Mouse (Mus musculus) kidney, postnatal 4 days (tissue): ENCODE results near the gene Ankef1.
A peak's percentile ranks its signal among the peaks of the same experiment; 100 is the strongest.

Source experiments
- DNase-seq, 2 experiments: peaks; one replicate each; pipeline ENCODE4 v3.0.0; 2021; ENCODE audit warnings: mixed read lengths in 2 of 2

The Ankef1 gene

DNA sequence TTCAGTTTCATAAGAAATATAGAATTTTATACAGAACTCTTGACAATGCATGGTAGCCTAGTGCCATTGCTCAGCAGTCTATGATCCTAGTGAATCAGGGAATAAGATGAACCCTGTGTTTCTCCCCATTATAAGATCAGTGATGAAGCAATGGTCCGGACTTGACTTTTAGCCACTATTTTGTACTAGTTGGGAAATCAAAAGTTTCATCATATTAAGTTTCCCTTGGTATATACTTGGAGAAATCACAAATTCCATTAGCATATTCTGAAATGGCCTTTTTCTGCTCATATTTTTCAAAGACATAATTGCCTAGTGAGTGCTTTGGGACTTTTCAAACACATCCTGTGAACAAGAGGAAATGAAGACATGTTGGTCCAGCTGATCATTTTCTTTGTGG lies at the start of gene Ankef1:
TSS of gene Ankef1 (plus strand) at position 260 of the 400 bp plus-strand sequence.
- DNase-seq: no peak

- DNase-seq: no peak
Observed at GRCm38 (mm10) chr2:136456468-136456867, 45.2 kb upstream of the Ankef1 start.

- no peak for DNase-seq
Observed at GRCm38 (mm10) chr2:136456875-136457274, 44.8 kb upstream of the Ankef1 start.

- DNase-seq: no peak
Observed at GRCm38 (mm10) chr2:136477656-136478055, 24.1 kb upstream of the Ankef1 start.

- no peak for DNase-seq
Observed at GRCm38 (mm10) chr2:136482269-136482668, 19.4 kb upstream of the Ankef1 start.

DNA sequence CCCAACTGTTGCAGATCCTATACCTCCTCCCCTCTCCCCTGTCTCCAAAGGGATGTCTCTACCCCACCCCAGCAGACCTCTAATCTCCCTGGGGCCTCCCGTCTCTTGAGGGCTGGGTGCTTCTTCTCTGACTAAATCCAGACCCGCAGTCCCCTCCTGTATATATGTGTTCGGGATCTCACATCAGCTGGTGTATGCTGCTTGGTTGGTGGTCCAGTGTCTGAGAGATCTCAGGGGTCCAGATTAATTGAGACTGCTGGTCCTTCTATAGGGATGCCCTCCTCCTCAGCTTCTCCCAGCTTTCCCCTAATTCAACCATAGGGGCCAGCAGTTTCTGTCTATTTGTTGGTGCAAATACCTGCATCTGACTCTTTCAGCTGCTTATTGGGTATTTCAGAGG lies 18.7 kb upstream of the Ankef1 start:
- no peak for DNase-seq

GRCm38 (mm10) chr2:136484955-136485354 lies 16.8 kb upstream of the Ankef1 start:
- DNase-seq: peak; percentile 2 to 7

- DNase-seq: no peak
Observed at GRCm38 (mm10) chr2:136485401-136485800, 16.3 kb upstream of the Ankef1 start.

GRCm38 (mm10) chr2:136485815-136486619 lies 15.7 kb upstream of the Ankef1 start:
- DNase-seq: peak; percentile 81

- DNase-seq: no peak
Observed at GRCm38 (mm10) chr2:136486986-136487385, 14.7 kb upstream of the Ankef1 start.

GRCm38 (mm10) chr2:136511073-136511472 lies 9.4 kb downstream of the Ankef1 start:
- no peak for DNase-seq

- DNase-seq: peak in 1 of 2 experiments; percentile 4
Observed at GRCm38 (mm10) chr2:136511756-136512155, 10.0 kb downstream of the Ankef1 start.

GRCm38 (mm10) chr2:136512802-136513201 lies 11.1 kb downstream of the Ankef1 start:
- no peak for DNase-seq

DNA sequence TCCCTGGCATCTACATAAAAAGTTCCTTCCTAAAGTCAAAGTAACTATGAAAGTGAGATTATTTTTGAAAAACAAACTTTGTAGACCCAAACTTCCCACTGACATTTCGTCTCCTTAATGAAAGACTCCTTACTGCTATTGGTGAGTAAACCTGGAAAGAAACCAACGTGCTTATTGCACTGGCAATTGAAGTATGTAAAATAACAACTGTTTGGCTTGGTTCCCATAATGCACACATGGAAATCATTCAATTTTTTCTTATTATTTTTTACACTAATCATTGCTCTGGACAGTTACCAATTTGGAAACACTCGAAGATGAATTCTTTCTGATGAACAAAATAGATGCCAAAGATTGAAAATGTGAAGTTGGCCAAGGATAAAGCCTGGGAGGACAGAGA lies 12.1 kb downstream of the Ankef1 start:
- DNase-seq: no peak

DNA sequence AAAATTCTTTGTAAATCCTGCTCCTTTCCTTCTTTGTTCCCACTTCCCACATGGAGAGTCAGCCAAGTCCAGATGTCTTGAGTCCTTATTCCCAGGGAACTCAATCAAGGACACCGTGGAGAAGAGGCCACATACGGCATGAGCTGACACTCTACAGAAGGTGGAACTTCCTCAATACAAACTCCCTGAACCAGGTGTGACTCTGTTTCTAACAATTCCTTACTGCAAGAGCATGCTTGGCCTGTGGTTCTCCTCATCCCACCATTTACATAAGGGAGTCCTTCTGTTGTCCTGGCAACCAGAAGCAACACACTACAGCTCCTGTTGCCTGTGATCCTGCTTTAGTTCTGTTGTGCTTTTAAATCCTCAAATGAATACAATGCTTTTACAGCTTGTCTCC lies 13.8 kb downstream of the Ankef1 start:
- no peak for DNase-seq

GRCm38 (mm10) chr2:136528937-136529336 lies 27.2 kb downstream of the Ankef1 start:
- no peak for DNase-seq

DNA sequence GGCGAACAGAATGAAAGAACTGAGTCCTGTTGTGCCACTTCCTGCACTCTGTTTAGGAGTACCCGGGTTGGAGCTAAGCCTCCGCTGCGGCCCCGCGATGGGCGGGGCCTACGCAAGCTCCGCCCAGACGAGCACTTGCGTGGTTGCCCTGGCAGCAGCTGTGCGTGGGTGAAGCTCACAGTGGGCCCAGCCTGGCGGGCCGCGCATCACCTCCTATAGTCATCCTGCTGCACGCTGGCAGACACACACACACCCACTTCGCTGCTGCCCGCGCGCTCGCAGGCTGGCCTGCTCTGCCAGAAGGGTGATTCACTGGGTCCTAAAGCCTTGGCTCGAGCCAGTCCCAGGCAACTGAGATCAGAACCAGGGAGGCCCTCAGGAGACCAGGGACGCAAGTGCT lies 30.3 kb downstream of the Ankef1 start:
- DNase-seq: peak; percentile 83 to 90

DNA sequence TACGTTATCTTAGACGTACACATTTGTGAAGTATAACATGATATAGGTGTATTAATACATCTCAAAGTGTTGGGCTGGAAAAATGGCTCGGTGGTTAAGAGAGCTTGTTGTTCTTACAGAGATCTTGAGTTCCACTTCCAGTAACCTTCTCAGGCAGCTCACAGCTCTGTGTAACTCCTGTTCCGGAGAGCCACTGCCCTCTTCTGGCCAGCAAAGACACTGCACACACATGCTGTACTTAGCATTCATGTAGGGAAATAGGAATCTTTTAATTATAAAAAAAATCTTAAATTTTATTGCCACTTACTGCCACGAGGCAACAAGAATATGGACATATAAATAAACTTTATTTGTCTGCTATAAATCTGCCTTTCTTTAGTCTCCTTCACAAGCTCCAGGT lies 56.3 kb downstream of the Ankef1 start:
- peak; percentile 31 to 40 for DNase-seq

DNA sequence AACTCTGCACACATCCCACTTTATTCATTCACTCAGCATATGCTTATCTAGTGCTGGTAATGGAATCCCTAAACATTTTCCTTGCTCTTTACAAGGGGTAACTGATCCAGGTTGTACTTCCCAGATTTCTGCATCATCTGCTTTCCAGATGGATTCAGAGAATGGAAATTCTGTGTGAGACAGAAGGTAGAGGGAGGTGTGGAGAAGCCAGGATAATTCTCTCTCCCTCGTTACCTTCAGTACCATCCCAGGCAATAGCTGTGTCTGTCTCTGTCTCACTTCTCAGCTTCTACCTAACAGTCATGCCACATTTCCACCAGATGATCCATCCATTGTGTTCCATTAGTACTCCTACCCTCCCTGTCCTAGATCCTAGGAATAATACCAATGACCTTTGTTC lies 60.6 kb downstream of the Ankef1 start:
- no peak for DNase-seq

DNA sequence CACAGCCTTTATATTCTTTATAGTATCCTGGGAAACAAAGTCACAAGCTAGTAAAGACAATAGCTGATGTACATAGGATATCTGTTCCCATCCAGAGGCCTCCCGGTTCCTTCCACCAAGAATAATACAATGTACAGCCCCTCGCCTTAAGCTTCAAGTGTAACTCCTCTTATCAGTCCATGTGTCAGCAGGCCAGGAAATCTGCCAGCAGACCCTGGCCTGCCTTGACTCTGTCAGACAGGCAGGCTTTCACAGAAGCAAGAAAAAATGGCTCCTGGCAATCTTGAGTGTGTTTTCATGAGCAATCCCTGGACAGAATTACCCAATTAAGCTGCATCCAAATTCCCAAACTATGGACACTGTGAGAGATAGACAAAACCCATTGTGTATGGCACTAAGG lies 69.1 kb downstream of the Ankef1 start:
- DNase-seq: no peak

GRCm38 (mm10) chr2:136582762-136583161 lies 81.1 kb downstream of the Ankef1 start:
- DNase-seq: no peak

DNA sequence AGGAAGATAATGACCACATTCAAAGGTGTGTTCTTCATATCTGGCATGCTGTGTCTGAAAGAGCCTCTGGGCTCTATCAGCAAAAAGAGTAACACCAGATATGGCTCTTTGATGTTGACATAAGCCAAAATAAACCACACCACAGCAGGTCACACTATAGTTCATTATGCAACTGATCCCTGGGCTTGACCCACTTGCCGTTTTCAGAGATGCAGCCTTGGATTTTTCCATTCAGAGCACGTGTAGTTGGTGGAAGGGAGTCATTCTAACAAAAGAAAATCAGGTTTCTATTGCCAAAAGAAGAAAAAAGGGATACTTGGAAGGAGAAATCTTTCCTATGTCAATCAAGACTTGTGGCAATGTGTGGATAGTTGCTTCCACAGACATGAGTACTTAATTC lies 87.1 kb downstream of the Ankef1 start:
- no peak for DNase-seq

- DNase-seq: peak; percentile 68 to 69
Observed at GRCm38 (mm10) chr2:136596451-136596850, 94.7 kb downstream of the Ankef1 start.

GRCm38 (mm10) chr2:136598743-136599142 lies 97.0 kb downstream of the Ankef1 start:
- DNase-seq: no peak

DNA sequence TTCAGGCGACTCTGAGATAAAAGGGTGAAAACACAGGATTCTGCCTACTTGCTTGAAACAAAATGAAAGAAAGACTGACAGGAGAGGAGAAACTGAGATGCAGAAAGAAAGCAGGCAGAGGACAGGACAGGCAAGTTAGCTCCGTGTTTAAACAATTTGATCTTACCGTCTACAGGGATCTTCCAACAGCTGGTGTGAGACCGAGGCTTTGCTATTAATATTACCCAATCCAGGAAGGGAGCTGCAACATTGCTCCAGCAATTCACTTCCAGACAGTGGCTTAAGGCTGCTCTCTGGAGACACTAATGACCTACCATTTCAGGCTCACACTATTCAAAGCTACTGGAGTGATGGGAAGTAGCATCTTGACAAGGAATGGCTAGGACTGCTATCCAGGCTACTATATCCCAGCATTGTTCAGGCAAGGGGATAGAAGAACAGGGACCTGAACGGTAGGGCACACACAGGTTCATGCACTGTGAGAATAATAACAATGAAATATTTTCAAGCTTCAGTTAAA lies 99.0 kb downstream of the Ankef1 start:
- DNase-seq: no peak
